Mouse (Mus musculus) G1E (cell line): ENCODE data around the gene Fam131a.

Experiments used
- CTCF ChIP-seq: IDR thresholded peaks from 2 replicates; pipeline ENCODE4 v1.5.1; 2012; ENCODE audit warnings: low read depth, low read length, inconsistent platforms, mixed read lengths
- GATA1 ChIP-seq: IDR thresholded peaks from 2 replicates; pipeline ENCODE4 v1.6.1; 2012; ENCODE audit warnings: borderline replicate concordance, low read length, inconsistent platforms, mixed read lengths

DNA sequence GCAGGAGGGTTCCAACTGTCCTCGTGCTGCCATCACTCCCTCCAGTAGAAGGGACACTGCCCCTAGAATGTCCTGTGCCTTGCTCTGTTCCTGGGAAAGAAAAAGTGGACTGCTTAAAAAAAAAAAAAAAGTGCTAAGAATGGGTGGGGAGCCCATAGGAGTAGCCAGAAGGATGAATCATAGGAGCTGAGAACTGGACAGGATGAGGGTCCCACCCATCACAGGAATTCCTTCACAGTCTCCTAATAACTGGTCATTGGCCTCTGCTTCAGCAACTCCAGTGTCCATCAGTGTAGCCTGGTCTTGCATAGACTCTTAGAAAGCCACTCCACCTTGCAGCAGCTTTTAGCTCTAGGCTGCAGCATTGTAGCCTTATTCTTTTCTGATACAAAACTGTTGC, 33.3 kb downstream of the Fam131a start:
- TF ChIP-seq CTCF (no peak), GATA1 (no peak)
